Mouse (Mus musculus) T-helper 17 cell (primary cell): ENCODE data around the gene Ifna4.
"Not testable (repeated sequence)": the region's sequence is repeated elsewhere in the genome, so short reads cannot be mapped to it uniquely, and the experiment has no call there.

Experiments
- in situ Hi-C, 2 experiments: fragments of 300-600 bp; cut with MboI, MseI; formaldehyde crosslinking; loops; 1 replicate in 1 of 2; 2 replicates in 1 of 2; pipeline ENCODE4 v1.15.1; 2025; ENCODE audit warnings: high pct_unique_total_duplicates in 2 of 2

The Ifna4 gene

DNA sequence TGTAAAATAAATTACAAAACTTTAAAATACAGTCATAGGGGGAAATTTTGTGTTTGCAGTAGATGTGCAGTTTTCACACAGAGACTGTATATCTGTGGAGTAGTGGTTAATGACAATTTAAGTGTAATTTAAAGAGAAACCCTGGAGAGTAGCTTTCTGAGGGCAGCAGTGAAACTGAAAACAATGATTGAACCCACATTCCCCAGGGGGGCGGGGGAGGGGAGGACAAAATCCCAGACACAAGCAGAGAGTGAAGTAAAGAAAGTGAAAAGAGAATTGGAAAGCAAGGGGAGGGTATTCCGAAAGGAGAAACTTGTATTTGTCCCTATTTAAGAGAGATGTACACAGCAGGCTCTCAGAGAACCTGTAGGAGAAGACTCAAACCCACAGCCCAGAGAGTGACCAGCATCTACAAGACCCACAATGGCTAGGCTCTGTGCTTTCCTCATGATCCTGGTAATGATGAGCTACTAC, at the start of gene Ifna4:
Ifna4 (plus strand) TSS at position 424 of the 474 bp plus-strand sequence.
- in situ Hi-C loops = no loop called here

DNA sequence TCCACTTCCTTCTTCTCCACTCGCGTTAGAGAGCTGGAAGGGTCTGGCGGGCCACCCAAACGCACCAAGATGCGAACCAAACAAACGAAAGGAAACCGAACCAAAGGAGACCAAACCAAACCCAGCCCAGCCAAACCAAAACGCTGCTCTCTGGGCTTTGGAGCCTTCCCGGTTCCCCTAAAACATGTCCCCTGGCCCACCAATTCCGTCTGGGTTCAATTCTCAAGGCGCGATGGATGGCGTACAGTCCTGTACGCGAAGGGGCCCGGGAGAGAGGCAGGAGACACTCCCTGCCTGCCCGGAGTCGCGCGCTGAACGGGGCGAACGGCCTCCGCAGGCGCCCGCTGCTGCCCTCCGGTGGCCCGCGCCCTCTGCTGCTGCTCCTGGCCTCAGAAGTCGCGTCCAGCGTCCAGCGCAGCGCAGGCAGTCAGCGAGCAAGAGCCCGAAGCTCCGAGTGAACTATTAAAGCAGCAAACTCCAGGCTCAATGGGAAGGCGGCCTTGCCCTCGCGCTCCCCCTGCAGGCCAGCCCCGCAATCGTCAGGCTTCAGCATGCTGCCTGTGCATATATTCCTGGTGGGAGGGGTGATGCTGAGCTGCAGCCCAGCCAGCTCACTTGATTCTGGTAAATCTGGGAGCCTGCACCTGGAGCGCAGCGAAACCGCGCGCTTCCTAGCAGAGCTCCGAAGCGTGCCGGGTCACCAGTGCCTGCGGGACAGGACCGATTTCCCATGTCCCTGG, 47.6 kb upstream of the Ifna4 start, which contains the start of gene Gm13275:
Gm13275 (plus strand) TSS at position 552 of the 740 bp plus-strand sequence.
- in situ Hi-C loops = not testable (repeated sequence)

DNA sequence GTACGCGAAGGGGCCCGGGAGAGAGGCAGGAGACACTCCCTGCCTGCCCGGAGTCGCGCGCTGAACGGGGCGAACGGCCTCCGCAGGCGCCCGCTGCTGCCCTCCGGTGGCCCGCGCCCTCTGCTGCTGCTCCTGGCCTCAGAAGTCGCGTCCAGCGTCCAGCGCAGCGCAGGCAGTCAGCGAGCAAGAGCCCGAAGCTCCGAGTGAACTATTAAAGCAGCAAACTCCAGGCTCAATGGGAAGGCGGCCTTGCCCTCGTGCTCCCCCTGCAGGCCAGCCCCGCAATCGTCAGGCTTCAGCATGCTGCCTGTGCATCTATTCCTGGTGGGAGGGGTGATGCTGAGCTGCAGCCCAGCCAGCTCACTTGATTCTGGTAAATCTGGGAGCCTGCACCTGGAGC, 44.6 kb upstream of the Ifna4 start, which contains the start of gene Gm13279:
Gm13279 (plus strand) TSS at position 301 of the 400 bp plus-strand sequence.
- in situ Hi-C loops = not testable (repeated sequence)

DNA sequence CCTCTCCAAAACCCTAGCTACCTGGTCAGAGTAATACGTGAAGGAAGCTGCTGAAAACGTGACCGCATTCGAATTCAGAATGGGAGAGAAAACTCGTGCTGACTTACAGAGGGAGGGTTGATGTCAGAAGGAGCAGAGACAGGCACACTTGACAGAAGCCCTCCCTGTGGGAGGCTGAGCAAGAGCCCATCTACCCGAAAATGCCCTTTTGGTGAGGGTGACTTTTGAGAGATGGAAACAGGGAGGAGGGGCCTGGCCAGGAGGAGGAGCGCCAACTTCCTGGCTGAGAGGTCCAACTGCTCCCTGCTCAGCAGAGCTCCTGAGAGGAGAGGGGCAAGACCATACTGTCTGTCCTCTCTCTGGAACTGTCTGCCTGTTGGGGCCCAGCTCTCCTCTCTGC, 42.3 kb upstream of the Ifna4 start, which contains the start of gene Gm13285:
Gm13285 (plus strand) TSS at position 301 of the 400 bp plus-strand sequence.
- in situ Hi-C loops = not testable (repeated sequence)

DNA sequence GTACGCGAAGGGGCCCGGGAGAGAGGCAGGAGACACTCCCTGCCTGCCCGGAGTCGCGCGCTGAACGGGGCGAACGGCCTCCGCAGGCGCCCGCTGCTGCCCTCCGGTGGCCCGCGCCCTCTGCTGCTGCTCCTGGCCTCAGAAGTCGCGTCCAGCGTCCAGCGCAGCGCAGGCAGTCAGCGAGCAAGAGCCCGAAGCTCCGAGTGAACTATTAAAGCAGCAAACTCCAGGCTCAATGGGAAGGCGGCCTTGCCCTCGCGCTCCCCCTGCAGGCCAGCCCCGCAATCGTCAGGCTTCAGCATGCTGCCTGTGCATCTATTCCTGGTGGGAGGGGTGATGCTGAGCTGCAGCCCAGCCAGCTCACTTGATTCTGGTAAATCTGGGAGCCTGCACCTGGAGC, 38.7 kb upstream of the Ifna4 start, which contains the start of gene Gm13287:
Gm13287 (plus strand) TSS at position 301 of the 400 bp plus-strand sequence.
- in situ Hi-C loops = loop anchor here in 1 of 2 experiments (5.0 to 25.0 kb wide), 2 partner anchors 66 to 1916 kb away; no protein-coding TSS in a partner anchor

DNA sequence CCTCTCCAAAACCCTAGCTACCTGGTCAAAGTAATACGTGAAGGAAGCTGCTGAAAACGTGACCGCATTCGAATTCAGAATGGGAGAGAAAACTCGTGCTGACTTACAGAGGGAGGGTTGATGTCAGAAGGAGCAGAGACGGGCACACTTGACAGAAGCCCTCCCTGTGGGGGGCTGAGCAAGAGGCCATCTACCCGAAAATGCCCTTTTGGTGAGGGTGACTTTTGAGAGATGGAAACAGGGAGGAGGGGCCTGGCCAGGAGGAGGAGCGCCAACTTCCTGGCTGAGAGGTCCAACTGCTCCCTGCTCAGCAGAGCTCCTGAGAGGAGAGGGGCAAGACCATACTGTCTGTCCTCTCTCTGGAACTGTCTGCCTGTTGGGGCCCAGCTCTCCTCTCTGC, 36.4 kb upstream of the Ifna4 start, which contains the start of gene Gm13288:
Gm13288 (plus strand) TSS at position 301 of the 400 bp plus-strand sequence.
- in situ Hi-C loops = loop anchor here in 1 of 2 experiments (5.0 to 25.0 kb wide), 2 partner anchors 33 to 1918 kb away; partner anchors contain the start of gene Gm13290

DNA sequence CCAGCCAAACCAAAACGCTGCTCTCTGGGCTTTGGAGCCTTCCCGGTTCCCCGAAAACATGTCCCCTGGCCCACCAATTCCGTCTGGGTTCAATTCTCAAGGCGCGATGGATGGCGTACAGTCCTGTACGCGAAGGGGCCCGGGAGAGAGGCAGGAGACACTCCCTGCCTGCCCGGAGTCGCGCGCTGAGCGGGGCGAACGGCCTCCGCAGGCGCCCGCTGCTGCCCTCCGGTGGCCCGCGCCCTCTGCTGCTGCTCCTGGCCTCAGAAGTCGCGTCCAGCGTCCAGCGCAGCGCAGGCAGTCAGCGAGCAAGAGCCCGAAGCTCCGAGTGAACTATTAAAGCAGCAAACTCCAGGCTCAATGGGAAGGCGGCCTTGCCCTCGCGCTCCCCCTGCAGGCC, 35.9 kb upstream of the Ifna4 start:
- in situ Hi-C loops = loop anchor here in 1 of 2 experiments (5.0 to 25.0 kb wide), 2 partner anchors 33 to 1918 kb away; partner anchors contain the start of gene Gm13290

DNA sequence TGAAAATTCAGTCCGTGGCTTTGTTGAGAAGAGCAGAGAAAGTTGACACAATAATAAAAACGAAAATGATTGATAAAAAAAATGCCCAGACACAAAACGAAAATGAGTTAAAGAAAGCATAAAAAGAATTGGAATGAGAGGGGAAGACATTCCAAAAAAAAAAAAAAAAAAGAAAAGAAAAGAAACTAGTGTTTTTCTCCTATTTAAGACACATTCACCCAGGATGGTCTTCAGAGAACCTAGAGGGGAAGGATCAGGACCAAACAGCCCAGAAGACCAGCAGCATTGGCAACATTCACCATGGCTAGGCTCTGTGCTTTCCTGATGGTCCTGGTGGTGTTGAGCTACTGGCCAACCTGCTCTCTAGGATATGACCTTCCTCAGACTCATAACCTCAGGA, 25.7 kb upstream of the Ifna4 start, which contains the start of gene Ifna7:
Ifna7 (plus strand) TSS at position 301 of the 400 bp plus-strand sequence.
- in situ Hi-C loops = loop anchor here in 1 of 2 experiments (25.0 kb wide), 1 partner anchor 1929 kb away; no protein-coding TSS in a partner anchor

DNA sequence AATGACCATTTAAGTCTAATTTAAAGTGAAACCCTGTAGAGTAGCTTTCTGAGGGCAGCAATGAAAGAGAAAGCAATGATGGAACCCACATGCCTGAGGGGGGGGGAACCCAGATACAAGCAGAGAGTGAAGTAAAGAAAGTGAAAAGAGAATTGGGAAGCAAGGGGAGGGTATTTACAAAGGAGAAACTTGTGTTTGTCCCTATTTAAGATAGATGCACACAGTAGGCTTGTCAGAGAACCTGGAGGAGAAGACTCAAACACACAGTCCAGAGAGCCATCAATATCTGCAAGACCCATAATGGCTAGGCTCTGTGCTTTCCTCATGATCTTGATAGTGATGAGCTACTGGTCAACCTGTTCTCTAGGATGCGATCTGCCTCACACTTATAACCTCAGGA, 22.0 kb upstream of the Ifna4 start, which contains the start of gene Ifna11:
Ifna11 (plus strand) TSS at position 301 of the 400 bp plus-strand sequence.
- in situ Hi-C loops = loop anchor here in 1 of 2 experiments (25.0 kb wide), 1 partner anchor 1932 kb away; no protein-coding TSS in a partner anchor

DNA sequence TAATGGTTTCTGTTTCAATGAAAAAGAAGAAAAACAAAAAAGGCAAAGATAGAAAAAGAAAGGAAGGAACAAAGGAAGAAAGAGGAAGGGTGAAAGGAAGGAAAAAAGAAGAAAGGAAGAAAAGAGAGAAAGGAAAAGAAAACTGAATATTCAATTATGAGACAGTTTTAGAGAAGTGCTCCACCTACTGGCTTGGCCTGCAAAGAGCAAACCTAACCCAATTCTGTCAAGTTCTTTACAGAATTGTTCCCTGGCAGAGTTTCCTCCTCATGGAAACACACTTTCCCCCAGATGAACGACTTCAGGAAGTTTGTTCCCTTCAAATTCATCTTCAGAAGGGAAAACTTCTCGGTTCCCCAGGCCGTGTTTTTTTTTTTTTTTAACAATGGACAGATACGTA, 18.7 kb upstream of the Ifna4 start:
- in situ Hi-C loops = loop anchor here in 1 of 2 experiments (25.0 kb wide), 1 partner anchor 1936 kb away; no protein-coding TSS in a partner anchor

DNA sequence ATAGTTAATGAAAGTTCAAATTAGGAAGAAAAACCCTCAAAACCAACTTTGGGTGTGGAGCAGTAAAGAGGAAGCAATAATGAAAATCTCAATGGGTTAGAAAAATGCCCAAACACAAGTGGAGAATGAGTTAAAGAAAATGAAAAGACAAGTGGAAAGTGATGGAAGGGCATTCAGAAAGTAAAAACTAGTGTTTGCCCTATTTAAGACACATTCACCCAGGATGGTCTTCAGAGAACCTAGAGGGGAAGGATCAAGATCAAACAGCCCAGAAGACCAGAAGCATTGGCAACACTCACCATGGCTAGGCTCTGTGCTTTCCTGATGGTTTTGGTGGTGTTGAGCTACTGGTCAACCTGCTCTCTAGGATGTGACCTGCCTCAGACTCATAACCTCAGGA, 14.5 kb upstream of the Ifna4 start, which contains the start of gene Ifna6:
Ifna6 (plus strand) TSS at position 301 of the 400 bp plus-strand sequence.
- in situ Hi-C loops = not testable (repeated sequence)

DNA sequence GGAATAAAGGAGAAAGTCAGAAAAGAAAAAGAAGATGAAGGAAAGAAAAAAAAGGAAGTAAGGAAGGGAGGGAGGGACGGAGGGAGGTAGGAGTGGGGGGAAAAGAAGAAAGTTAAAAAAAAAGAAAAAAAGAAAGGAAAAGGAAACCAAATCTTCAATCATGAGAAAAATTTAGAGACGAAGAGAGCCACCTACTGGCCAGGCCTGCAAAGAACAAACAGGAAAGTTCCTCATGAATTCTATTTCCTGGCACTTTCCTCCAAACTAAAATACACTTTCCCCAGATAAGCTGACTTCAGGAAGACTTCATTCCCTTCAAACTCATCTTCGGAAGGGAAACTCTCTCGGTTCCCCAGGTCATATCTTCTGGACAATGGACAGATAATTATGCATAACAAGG, 11.1 kb upstream of the Ifna4 start:
- in situ Hi-C loops = no loop called here

DNA sequence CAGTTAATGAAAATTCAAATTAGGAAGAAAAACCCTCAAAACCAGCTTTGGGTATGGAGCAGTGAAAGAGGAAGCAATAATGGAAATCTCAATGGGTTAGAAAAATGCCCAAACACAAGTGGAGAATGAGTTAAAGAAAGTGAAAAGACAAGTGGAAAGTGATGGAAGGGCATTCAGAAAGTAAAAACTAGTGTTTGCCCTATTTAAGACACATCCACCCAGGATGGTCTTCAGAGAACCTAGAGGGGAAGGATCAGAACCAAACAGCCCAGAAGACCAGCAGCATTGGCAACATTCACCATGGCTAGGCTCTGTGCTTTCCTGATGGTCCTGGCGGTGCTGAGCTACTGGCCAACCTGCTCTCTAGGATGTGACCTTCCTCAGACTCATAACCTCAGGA, 6.4 kb upstream of the Ifna4 start, which contains the start of gene Ifna5:
Ifna5 (plus strand) TSS at position 301 of the 400 bp plus-strand sequence.
- in situ Hi-C loops = not testable (repeated sequence)

DNA sequence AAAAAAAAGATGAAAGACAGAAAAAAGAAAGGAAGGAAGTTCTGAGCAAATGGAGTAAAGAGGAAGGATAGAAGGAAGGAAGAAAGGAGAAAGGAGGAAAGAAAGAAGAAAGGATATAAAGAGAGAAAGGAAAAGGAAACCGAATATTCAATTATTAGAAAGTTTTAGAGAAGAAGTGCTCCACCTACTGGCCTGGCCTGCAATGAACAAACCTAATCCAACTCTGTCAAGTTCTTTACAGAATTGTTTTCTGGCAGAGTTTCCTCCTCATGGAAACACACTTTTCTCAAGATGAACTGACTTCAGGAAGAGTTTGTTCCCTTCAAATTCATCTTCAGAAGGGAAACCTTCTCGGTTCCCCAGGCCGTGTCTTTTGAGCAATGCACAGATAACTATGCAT, 2.8 kb upstream of the Ifna4 start:
- in situ Hi-C loops = no loop called here

DNA sequence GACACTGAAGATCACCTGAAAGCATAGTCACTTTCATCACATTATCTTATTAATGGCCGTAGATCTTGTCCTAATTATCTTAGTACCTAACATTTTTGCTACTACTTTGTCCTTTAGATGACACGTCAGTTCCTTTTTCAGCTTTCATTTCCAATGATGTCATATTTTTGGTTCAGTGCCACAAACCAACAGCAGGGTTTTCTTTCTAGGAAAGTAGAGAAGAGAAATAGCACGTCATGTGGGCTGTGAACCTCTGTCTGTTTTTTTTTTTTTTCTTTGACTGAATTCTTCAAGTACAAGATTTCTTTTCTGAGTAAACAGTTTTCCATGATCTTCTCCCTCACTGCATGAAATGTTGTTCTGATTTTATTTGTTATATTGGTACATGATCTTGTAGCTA, 1.6 kb upstream of the Ifna4 start:
- in situ Hi-C loops = no loop called here

DNA sequence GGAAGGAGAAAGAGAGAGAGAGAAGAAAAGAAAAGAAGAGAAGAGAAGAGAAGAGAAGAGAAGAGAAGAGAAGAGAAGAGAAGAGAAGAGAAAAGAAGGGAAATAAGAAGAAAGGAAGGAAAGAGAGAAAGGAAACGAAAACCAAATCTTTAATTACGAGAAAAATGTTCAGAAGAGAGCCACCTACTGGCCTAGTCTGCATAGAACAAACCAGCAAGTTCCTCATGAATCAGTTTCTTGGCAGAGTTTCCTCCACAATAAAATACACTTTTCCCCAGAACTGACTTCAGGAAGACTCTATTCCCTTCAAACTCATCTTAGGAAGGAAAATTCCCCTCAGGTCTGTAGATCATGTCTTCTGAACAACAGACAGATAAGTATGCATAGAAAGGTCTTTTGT, 3.7 kb downstream of the Ifna4 start:
- in situ Hi-C loops = no loop called here

DNA sequence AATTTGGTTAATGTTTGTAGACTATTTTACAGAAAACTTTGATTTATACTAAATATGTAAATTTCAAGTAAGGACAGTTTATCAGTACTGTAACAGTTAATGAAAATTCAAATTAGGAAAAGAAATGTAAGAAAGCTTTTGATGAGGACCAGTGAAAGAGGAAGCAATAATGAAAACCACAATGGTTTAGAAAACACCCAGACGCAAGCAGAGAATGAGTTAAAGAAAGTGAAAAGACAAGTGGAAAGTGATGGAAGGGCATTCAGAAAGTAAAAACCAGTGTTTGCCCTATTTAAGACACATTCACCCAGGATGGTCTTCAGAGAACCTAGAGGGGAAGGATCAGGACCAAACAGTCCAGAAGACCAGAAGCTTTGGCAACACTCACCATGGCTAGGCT, 8.0 kb downstream of the Ifna4 start, which contains the start of gene Ifna1:
Ifna1 (plus strand) TSS at position 390 of the 400 bp plus-strand sequence.
- in situ Hi-C loops = no loop called here

DNA sequence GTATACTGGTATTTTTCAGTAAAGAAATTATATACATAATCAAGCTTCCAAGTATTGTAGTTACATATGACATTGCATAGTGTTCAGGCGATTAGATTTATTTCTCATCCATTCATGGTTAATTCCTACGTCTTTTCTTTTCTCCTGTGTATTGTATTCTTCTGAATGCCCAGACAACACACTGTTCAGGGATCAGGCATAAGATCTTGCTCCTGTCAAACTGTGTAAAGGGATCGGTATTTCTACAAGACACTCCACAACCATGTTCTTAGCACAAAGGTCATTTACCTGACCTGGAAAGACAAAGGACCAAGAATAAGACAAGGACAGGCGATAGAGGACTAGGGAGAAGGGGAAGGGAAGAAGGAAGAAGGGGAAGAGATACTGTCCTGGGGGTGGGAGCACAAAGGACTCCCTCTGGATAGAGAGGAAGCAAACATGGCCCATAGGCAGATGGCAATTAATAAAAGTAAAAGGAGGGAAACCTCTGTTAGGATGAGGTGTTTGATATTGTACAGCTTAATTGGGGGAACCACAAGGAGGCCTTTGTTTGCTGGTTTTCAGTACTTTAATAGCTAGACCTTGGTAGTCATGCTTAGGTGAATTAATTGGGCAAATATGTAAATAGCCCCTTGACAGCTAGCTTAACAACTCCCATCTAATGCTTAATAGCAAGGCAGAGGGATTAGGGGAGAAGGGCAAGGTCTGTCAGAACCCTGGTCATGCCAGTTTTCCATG, 9.5 kb downstream of the Ifna4 start:
- in situ Hi-C loops = no loop called here

DNA sequence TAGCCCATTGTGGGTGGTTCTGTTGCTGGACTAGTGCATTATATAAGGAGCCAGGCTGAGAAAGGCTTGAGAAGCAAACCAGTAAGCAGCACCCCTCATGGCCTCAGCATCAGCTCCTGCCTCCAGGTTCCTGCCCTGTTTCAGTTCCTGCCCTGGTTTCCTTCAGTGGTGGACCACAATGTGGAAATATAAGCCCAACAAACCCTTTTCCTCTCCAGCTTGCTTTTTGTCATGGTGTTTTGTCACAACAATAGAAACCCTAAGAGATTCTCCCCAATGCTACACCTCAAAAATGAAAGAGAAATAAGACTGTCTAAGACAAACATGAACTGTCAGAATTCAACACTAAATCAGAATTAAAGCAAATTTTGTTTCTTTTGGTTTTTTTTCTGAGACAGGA, 17.6 kb downstream of the Ifna4 start:
- in situ Hi-C loops = no loop called here

DNA sequence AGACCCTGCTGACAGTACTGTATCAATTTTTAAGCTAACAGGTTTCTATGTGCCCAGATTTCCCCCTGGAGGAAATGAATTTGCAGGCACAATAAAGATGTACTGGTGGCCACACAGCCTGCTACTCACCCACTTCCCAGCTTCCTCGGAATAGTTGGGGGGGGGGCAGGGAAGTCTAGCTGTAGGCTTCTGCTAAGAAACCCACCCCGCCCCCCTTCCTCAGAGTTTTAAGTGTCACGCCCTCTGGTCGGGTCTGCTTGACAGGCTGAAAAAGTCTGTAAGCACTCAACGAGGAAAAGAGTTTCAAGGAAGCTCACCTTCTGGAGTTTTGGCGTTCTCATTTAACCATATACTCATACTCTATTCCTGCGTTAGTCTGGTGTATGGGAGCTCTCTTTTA, 21.6 kb downstream of the Ifna4 start:
- in situ Hi-C loops = loop anchor here in 1 of 2 experiments (10.0 kb wide), 1 partner anchor 79 kb away; the partner anchor contains the start of genes Gm13276, Gm13277 and Ifnz

DNA sequence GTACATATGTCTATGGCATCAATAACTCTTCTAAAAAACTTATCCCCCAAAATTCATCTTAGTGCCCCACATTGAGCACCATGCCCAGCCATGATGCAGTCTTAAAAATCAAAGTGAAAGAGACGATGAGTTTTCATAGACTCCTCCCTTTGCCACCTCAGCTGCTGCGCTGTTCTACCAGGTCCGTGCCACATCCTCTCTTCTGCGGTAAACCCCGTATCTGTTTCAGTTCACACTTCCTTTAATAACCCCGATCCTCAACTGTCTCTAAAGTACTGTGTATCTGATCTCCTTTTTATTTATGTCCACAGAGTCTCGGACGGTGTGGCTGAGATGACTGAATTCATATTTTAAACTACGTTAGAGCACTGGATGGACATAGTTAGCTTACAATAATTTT, 22.9 kb downstream of the Ifna4 start:
- in situ Hi-C loops = loop anchor here in 1 of 2 experiments (10.0 kb wide), 1 partner anchor 80 kb away; the partner anchor contains the start of genes Gm13276, Gm13277 and Ifnz
